Mouse (Mus musculus): Measurements from ENCODE around the gene Bcas1.
A peak's percentile ranks its signal among the peaks of the same experiment; 100 is the strongest.

GRCm38 (mm10) chr2:170318713-170319532, 108.7 kb downstream of the Bcas1 start:
- TF ChIP-seq CTCF (IDR thresholded peaks at IDR 0.05 in 2 of 3, conservative IDR thresholded peaks at IDR 0.05 in 1 of 3; ENCODE audit: control insufficient read depth in 1 of 3, insufficient read depth in 1 of 3, low read depth in 2 of 3, low read length in 3 of 3, poor library complexity in 1 of 3, severe bottlenecking in 1 of 3) (peak; percentile 17 to 73 (median 70); a peak in 5 of 6 replicates), ELF1 (IDR thresholded peaks at IDR 0.05; ENCODE audit: low read depth, low read length) (peak; percentile 87), MAX (IDR thresholded peaks at IDR 0.05; ENCODE audit: low read length) (no peak), ETS1 (IDR thresholded peaks at IDR 0.05; ENCODE audit: low read depth, low read length) (no peak), GABPA (IDR thresholded peaks at IDR 0.05; ENCODE audit: low read depth, low read length) (no peak), USF1 (IDR thresholded peaks at IDR 0.05; ENCODE audit: low read depth, low read length) (no peak), SIN3A (IDR thresholded peaks at IDR 0.05; ENCODE audit: low read length) (peak; percentile 82), SMC3 (IDR thresholded peaks at IDR 0.05; ENCODE audit: low read depth, low read length) (peak; percentile 71)

Measured in MEL (cell line).